Mouse (Mus musculus) WW6 (cell line): ENCODE measurements at regions not wholly inside any gene's neighbourhood (a gene's known extent, or its start where the extent isn't known, plus 50 kb on each side); places are given as distances from the start of the nearest gene placed in this dataset.

Source experiments
- DNase-seq: peaks from one replicate; pipeline ENCODE4 v3.0.0-alpha.2; 2013; ENCODE audit warnings: low read depth, low spot score

DNA sequence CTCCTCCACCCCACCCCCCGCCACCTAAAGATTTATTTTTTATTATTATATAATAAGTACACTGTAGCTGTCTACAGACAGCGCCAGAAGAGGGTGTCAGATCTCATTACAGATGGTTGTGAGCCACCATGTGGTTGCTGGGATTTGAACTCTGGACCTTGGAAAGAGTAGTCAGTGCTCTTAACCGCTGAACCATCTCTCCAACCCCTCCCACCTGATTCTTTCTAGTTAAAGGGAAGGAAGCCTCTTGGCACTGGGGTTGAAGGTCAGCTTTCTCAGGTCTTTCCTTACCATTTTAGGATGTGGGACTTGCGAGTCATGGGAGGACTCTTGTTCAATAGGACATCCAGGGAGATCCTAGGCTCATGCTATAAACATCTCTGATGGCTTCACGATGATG is 54.7 kb downstream of the Hes1 start:
- DNase-seq, result no peak

DNA sequence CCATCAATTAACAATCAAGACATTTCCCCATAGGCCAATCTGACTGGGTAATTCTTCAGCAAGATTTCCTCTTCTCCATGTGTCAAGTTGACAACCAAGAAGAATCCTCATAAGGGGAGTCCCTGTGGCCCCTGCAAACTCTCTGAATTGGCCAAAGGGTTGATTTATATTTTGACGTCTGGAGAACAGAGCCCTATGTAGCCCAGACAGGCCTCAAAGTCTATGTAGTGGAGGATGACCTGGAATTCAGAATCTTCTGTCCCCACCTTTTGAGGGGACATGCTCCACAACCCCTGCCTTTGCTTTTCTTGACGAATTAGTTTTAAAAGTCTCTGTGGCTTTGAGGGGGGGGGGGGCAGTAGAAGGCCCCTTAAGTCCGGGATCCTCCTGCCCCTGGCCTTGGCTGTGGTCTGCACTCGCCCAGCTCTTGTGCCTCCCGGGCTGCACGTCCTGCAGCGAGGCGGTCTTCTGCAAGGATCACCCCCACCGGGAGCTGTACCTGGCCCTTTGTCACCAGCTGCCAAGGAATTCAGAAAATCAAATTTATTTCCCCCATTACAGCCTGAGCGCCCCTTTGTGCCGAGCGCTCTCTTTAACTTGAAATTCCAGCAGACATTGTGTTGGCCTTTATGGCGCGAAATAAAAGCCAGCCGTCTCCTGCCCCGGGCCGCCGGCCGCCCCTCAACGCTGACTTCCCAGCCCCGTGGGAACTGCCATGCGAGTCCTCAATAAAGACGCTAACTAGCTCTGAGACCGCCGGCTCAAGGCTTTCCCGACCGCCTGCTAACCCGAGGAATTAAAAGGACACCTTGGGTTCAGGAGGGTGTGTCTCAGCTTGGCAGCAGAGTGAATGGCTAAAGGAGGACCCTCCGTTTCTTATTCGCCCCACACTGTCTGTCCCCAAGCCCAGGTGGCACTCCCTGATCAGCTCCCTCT is 56.4 kb downstream of the Hes1 start:
- no peak for DNase-seq

DNA sequence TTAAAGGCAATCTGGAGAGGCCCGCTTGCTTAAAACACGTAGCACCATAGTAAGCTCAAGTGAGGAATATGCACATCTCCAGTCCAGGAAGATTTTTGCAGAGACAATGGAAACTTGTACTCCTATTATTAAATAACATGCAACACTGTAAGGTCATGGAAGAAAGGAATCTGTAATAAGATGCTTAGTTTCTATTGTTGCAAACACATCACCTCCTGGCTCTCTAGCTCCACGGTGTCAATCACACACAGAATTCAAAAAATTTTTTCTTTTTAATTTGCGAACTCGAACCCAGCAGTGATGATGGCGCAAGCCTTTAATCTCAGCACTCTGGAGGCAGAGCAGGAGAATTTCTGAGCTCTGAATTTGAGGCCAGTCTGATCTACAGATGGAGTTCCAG is 57.4 kb downstream of the Hes1 start:
- DNase-seq, result no peak

DNA sequence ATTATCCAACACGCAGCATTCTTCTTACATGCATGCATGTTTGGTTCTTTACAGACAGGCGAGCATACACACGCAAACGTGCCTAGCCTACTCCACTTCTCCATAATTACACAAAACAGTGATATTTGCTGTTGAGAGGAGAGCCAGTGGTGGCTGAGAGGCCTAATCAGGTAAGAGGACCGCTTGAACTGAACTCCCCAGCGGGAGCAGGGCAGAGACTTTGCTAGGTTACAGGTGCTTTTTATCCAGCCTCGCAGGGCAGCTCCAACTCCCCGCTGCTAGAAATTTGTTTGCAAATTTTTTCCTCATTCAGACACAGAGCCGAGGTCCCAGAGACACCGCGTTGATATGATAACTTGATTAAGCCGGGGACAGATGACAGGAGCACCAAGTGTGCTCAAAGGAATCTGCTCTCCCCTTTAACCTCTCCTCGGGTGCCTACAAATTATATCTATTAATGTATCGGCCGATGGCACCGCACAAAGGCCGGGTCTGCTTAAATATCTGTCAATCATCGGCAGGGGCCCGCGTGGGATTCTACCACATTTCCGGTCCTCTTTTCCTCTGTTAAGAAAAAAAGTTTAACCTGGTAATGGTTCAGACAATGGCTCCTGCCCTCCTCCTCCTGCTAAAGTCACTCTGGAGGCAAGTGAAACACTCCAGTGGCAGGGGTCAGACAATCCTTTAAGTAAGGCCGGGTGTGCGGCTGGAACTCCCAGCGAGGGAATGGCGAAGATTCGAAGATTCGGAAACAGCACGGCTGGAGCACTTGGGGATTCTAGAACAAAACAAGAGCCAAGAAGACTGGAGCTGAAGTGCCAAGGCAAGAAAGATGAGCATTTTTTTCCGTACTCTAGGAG is 58.3 kb downstream of the Hes1 start:
- no peak for DNase-seq

DNA sequence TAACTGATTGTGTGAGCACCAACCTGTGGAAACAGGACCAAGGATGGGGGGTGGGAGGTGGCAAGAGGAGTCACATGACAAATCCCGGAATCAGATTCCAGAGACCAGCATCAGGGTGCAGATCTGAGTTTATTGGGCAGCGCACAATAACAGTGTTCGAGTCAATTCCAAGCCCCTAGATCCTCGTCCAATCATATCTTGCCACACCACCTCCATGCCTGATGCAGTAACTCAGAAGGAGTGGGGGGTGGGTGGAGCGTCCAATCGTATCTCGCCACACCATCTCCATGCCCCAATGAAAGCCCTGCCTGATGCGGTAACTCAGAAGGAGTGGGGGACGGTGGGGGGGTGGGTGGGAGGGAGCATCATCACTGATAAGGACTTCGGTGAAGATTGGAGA is 62.8 kb downstream of the Hes1 start:
- no peak for DNase-seq

DNA sequence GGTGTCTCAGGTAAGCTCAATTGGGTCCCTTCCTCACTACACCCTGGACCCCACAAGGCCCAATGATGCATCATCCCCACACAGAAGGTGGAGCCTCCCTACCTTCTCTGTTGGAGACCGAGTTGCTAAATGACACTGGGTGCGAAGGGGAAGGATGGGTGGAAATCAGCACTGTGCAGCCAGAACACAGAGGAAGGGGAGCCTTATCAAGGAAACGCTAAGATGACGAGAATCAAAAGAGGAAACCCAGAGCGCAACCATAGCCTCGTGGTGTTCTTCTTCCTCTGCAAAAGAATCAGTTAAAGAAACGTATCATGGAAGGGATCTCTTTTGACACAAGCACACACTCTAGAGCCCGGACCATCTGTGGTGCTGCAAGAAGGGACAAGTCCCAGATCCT is 64.6 kb downstream of the Hes1 start:
- DNase-seq, result no peak

DNA sequence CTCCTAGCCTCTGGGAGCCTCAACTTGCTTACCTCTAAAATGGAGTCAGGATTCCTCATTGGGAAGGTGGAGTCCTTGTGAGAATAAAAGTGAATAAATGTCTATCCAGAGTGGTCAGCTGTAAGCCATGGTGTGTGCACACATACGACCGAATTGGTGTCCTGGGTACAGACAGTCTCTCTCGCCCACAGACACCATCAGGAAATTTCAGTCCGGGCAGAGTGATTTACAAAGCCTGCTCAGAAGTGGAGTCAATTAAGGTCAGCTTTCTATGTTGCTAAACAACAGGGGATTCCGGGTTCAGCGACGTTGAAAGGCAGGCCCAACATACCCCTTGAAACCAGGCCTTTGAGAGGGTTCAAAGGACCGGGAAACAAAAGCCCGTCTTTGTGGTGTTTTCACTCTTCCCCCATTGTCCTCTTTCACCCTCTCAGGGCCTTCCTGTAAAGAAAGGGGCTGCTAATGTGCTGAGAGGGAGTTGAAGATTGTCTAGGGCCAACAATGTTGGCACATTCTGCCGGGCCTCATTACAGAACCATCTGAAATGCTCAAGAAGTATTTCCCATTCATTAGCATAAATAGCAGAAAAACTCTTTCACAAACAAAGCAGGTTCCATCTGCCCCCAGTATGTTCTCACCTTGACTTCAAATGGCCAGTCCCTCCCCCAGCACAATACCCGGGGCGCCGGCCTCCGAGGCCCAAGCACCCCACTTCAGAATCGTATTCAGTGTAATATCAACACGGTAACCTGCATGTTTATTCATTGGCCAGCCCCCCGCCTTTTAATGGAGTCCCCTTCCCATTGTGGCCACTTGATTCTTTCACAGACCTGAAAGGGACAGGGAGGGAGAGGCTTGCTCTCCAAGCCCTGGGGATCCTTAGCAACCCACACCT is 65.3 kb downstream of the Hes1 start:
- no peak for DNase-seq

DNA sequence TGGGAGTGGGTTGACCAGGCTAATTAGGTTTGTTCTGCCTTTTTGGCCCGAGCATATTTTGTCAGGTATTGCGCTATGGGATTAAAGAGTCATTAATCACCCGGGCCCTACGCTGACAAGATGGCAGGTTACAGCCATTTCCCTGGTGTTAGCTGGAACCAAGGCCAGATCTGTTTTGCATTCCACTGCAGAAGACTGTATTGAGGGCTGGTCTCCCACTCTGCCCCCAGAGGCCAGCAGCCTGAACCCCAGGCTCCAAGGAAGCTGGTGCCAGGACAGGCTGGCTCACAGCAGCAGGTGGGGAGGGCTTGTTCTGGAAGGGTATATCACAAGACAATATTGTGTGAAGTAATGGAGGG is 65.9 kb downstream of the Hes1 start:
- DNase-seq, result no peak

DNA sequence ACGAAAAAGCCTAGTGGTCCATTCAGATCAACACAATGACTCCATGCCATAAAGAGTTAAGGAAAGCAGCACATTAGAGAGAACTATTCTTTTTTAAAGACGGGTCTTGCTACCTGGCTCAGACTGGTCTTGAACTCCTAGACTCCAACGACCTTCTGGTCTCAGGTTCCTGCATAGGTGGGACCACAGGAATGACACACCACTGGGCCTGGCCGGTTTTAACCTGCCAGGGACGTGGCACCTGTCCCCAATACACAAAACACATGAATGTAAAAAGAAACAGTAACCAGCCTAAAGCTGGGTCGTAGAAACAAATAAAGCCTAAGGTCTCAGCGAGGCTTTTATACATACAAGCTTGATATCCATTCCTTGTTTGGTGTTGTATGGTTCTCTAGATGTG is 67.9 kb downstream of the Hes1 start:
- DNase-seq, result no peak

DNA sequence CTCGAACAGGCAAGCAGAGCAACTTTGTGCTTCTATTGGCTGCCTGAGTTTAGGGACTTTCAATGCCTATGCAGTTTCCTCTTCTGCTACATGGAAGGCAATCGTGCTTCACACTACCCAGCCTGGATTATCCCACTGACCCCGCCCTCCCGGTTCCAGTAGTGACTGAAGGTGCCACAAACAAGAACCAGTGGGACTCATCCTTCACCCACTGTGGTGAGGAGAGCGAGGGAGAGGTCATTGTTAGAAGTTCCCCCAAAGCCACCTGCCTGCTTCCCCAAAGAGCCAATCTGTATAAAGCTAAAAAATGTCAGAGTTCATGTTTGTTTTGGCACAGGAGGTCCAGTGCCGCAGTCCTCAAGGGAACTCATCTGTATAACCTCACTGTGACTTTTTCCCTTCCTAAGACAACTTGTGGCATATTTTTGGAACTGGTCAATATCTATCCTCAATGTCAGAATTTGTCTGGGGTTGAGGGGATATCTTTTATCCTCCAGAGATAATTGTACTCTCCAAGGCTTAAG is 70.5 kb downstream of the Hes1 start:
- no peak for DNase-seq

DNA sequence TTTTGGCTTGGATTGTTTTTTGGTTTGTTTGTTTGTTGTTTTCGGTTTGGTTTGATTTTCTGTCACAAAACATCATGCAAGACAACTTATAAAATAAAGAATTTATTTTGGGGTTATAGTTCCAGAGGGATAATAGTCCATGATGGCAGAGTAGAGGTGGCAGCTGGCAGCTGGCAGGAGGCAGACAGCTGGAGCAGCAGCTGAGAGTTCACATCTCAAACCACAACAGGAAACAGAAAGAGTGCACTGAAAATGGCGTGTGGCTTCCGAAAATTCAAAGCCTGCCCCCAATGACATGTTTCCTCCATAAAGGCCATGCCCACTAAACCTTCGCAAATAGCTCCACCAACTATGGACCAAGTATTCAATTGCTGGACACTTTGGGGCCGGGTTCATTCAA is 72.7 kb downstream of the Hes1 start:
- no peak for DNase-seq

DNA sequence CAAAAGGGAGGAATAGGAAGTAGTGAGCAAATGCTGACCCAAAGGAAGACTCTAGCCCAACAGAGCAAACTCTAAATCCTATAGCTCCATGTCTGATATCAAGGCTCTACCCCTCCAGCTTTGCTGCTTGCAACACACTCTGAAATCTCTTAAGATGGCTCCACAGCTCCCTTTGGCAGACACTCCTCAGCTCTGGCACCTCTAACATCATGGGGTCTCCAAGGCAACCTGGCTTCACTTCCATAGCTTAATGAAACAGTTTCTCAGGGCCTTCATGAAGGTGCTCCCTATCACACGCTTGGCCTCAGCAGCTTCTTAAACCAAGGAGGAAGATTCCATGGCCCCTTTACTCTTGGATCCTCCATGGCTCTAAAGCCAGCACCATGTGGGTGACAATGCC is 73.6 kb downstream of the Hes1 start:
- no peak for DNase-seq

DNA sequence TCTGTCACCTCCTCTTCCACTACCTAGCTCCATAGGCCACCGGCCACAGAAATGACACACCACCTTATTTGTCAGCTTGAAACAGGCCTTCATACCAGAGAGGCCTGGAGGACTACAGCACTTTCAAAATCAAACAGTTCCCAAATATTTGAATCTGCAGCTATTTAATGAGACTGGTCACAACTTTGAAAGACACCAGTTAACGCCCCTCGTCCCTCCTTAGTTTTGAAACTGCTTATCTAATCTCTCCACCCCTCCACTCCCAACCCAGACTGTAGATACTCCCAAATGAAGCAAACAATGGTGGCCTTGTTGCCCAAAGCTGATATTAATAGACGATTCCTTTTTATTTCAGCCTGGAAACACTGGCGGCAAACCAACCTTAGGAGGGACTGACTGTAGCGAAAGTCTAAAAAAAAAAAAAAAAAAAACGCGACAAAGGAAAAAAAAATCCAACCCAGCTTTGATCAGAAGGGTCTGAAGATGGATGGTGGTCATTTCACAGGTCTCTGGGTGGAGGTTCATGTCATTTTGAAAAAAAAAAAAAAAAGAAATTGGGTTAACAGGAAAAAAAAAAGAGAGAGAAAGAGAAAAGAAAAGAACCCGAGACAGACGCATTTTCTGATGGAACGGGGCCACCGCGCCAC is 80.8 kb downstream of the Hes1 start:
- no peak for DNase-seq

DNA sequence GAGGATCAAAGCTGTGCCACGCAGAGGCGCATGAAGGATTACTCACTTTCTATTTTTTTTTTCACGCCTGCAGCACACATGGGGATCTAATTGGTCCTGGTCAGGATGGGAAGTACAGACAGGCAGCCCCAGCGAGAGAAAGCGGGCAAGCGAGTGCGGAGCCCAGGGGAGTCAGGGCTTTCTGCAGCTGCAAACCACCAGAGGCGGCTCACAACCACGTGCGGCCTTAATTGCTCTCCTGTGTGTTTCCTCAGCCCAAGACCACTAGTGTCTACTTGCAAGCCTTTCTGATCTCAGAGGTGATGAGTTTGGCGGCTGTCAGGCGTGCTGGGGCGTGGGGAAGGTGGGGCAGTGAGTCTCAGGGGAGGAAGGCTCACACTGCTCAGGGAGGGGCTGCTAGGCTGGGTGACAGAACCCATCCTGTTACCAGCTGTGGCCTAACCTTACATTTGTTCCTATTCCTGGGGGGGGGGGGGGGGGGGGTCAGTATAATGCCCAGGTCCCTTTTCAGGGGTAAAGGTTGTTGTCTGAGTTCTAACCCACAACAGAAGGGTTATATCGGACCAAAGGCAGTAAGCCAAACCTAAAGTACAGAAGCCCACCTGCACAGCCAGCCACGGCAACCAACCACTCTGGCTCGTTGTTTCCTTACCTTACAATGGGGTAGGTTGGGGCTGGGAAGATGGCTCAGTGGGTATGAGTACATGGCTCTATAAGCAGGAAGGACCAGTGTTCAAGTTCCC is 81.5 kb downstream of the Hes1 start:
- DNase-seq, result no peak

DNA sequence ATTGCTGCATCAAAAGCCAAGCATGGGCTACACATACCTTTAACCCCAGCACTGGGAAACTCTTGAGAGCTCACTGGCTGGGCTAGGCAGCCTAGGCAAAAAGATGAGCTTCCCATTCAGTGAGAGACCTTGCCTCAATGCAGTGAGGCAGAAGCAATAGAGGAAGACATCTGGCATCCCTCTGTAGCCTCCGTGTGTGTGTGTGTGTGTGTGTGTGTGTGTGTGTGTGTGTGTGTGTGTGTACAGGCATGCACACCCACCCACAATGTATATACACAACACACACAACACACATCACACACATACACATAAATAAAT is 82.0 kb downstream of the Hes1 start:
- DNase-seq, result no peak

DNA sequence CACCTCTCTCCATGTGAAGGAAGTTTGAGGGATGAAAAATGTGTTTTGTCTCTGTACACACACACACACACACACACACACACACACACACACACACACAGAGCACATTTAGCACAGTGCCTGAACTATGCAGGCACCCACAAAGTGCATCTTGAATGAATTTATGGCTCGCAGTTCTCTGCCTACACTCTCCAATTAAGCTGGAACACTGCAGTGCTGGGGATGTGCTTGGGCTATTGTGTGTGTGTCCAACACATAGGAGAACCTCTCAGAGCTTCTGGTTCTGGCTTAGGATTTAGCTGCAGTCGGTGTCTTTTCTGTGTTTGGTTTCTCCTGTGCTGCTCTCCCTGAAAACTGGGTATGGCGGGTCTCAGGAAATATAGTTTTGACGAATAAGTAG is 83.1 kb downstream of the Hes1 start:
- DNase-seq, result no peak

DNA sequence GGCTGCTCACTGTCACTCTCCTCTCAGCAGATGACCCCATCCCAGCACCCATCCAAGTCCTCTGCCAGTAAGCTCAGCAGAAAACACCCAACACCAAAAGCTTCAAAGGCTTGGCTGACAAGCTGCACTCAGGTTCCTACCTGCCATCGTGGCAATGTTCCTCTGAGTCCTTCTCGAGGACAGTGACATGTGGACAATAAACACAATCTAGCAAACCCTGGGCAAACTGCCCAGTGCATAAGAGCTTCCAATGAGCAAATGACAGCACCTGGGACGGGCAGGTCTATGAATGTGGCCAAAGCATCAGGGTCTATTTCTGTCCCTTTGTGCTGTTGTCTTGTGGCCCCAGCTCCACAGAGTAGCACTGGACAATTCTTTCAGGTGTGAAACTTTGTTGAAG is 86.9 kb downstream of the Hes1 start:
- DNase-seq, result no peak

DNA sequence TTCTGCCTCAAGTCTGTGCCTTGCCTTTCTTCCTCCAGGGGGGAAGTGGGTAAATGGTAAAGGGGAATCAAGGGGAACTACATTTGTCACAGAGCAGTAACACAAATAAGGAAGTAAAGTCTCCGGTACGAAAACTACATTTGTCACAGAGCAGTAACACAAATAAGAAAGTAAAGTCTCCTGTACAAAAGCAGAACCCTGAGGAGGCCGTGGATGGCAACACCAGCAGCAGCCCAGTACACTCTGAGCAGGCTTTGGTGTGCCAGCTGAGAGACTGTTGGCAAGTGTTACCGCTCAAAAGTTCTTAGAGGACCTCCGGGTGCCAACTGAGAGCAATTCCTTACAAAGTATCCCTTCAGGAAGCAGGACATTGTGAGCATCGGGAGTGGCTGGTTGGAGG is 90.9 kb downstream of the Hes1 start:
- DNase-seq, result no peak

DNA sequence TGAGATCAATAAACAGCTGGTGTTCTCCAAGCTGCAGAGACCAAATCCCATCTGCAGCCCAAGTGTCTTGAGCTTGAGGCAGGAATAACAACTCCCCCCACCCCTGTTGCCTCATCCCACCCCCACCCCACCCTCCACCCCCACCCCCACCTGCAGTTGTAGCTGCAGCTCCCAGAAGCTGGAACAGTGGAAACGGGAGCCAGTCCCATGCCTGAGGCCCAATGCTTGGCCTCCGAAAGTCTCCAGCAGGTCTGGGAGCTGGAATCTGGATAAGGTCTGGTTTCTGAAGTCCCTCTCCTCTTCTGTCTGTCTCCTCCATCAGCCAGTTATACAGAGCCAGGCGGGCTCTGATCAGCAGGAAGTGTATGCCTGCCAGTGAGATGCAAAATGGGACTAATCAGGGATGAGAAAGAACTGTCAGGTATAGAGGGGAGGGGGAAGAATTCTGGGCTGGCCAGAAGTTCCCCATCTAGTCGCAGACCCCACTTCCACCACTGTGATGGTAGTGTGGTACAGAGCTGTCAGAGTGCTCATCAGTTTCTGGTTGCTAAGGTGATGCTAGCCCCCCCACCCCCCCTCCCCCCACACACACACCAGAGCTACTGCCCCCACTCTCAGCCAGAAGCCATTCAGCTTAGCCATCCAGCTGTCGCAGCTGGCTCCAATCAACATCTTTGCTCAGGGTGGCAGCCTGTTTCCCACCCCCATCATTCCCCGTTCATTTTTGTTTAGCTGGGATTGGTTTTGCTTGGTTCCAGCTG is 91.5 kb downstream of the Hes1 start:
- no peak for DNase-seq

DNA sequence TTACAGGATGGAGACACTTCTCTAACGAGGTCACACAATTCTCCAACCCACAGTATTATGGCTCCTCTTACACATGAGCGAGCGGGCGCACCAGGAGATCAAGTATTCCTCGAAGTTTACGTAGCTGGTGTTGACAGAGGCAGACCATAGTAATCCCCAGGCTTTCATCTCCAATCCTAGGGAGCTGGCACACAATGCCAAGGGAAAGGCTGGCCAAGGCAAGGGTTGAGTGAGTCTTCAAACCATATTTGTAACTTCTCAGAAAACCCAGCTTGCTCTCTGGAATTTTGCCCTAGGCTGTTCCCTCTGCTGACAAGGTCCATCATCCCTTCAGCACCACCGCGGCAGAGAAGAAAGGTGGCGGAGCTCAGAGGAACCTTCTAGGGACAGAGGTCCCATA is 94.0 kb downstream of the Hes1 start:
- no peak for DNase-seq
